Comparison of ENCODE assay signal across 25 mouse cellular contexts in the genomic region with DNA sequence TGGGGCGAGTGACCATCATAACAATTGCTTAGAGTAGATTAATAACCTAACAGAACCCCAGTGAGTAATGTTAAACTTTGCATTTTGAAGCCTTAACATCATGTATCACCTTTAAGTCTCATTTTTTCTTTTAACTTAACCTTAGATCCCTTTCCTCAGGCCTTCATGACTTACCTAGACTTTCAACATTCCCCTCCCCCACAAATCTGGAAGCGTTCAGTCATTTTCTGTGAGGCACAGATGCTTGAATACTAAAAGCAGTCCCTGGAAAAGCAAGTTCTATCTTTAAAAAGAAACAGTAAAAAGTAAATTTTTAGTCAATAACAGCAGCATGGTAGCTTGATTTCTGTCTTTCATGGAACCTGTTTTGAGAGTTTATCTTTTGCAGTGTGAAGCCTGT.
DNase-seq lines count a peak whose midpoint lies in the region; ATAC-seq and TF ChIP-seq lines count a peak whose summit lies in the region.
"Had no signal": no experiment of that assay in that cellular context is flagged by ENCODE, and none has a peak within 500 bp of the region (broad histone marks: within the 10 kb centered on the region; RNA-seq: fewer than 3 reads in every experiment).

No protein-coding gene starts in this region.

- H3K4me3 ChIP-seq in heart, embryonic 10.5 days = no peak overlapping the region
- no peak overlapping the region for H3K4me3 ChIP-seq in heart, embryonic 12.5 days
- no peak overlapping the region for H3K4me3 ChIP-seq in lung, embryonic 14.5 days (ENCODE audit: low read depth, low read length)
- H3K4me3 ChIP-seq: embryonic facial prominence, embryonic 15.5 days; forebrain, embryonic 12.5 days; heart, embryonic 15.5 days; hindbrain, embryonic 12.5 days; limb, embryonic 15.5 days; midbrain, embryonic 12.5 days had no signal

- DNase-seq in embryo, embryonic 10 days (ENCODE audit: low spot score) = peak; percentile 17
- no peak for DNase-seq in embryo, embryonic 9.5 days (ENCODE audit: extremely low spot score)
- no peak for DNase-seq in heart, embryonic 10.5 days (ENCODE audit: low spot score)
- no peak for DNase-seq in lung, embryonic 14.5 days
- DNase-seq in lung, postnatal 4 days = no peak
- peak; percentile 41 for DNase-seq in embryo, embryonic 10.5 days (ENCODE audit: low spot score)
- no peak for DNase-seq in thymus, postnatal 0 days (ENCODE audit: low spot score)
- DNase-seq: adrenal gland, adult 8-10 months; cerebellum, adult 2 months; cerebellum, postnatal 14 days; forebrain, postnatal 0 days; gastrocnemius, postnatal 14 days; layer of hippocampus, postnatal 36 days; left cerebral cortex, postnatal 4 days; thymus, postnatal 14 days had no signal

- no peak for TF ChIP-seq CTCF in lung, embryonic 14.5 days (IDR thresholded peaks at IDR 0.05; ENCODE audit: low read depth)

- no peak for ATAC-seq in heart, embryonic 12.5 days (ENCODE audit: insufficient number of reproducible peaks, low FRiP score)
- no peak for ATAC-seq in lung, embryonic 14.5 days (ENCODE audit: insufficient read depth)
- ATAC-seq: forebrain, postnatal 0 days had no signal

- WGBS in heart, embryonic 10.5 days = 22% methylated on average over 2 of the region's 2 CpGs
- 20% methylated on average over 2 of the region's 2 CpGs for WGBS in heart, embryonic 12.5 days
- 17% methylated on average over 2 of the region's 2 CpGs for WGBS in lung, embryonic 14.5 days

- H3K27ac ChIP-seq in heart, embryonic 10.5 days = 0 out of 2 replicates have a peak overlapping the region, but pooled peaks have one; percentile 67
- H3K27ac ChIP-seq in heart, embryonic 12.5 days (ENCODE audit: poor library complexity, severe bottlenecking) = no peak overlapping the region
- peak overlapping the region; percentile 19 for H3K27ac ChIP-seq in lung, embryonic 14.5 days (ENCODE audit: low read depth)
- H3K27ac ChIP-seq: embryonic facial prominence, embryonic 15.5 days; forebrain, embryonic 12.5 days; hindbrain, embryonic 12.5 days; limb, embryonic 15.5 days; liver, embryonic 14.5 days; midbrain, embryonic 12.5 days had no signal

- no peaks in the 10 kb centered on the region for H3K27me3 ChIP-seq in heart, embryonic 10.5 days (ENCODE audit: insufficient read depth, poor library complexity, severe bottlenecking)
- no peaks in the 10 kb centered on the region for H3K27me3 ChIP-seq in heart, embryonic 12.5 days (replicated peaks)
- no peaks in the 10 kb centered on the region for H3K27me3 ChIP-seq in lung, embryonic 14.5 days (ENCODE audit: insufficient read depth, low read length)
- H3K27me3 ChIP-seq: embryonic facial prominence, embryonic 15.5 days; forebrain, embryonic 12.5 days; heart, embryonic 15.5 days; hindbrain, embryonic 12.5 days; limb, embryonic 15.5 days; megakaryocyte, embryonic 14.5 days; midbrain, embryonic 12.5 days had no signal

- H3K4me2 ChIP-seq in heart, embryonic 12.5 days = no peak overlapping the region
- H3K4me2 ChIP-seq in lung, embryonic 14.5 days = no peak overlapping the region
- H3K4me2 ChIP-seq: embryonic facial prominence, embryonic 15.5 days; forebrain, embryonic 12.5 days; hindbrain, embryonic 12.5 days; limb, embryonic 15.5 days; midbrain, embryonic 12.5 days had no signal

- peaks cover 22% of the 10 kb centered on the region for H3K4me1 ChIP-seq in heart, embryonic 10.5 days
- peaks cover 33% of the 10 kb centered on the region for H3K4me1 ChIP-seq in heart, embryonic 12.5 days (replicated peaks)
- peaks cover 31% of the 10 kb centered on the region for H3K4me1 ChIP-seq in lung, embryonic 14.5 days (ENCODE audit: insufficient read depth)
- H3K4me1 ChIP-seq: forebrain, embryonic 12.5 days; hindbrain, embryonic 12.5 days; midbrain, embryonic 12.5 days had no signal

- H3K36me3 ChIP-seq in heart, embryonic 10.5 days = no peaks in the 10 kb centered on the region
- H3K36me3 ChIP-seq in heart, embryonic 12.5 days = no peaks in the 10 kb centered on the region
- H3K36me3 ChIP-seq in lung, embryonic 14.5 days (ENCODE audit: insufficient read depth) = no peaks in the 10 kb centered on the region
- H3K36me3 ChIP-seq: embryonic facial prominence, embryonic 15.5 days; forebrain, embryonic 12.5 days; G1E; heart, embryonic 15.5 days; hindbrain, embryonic 12.5 days; limb, embryonic 15.5 days; midbrain, embryonic 12.5 days had no signal

- no peaks in the 10 kb centered on the region for H3K9me3 ChIP-seq in heart, embryonic 10.5 days
- no peaks in the 10 kb centered on the region for H3K9me3 ChIP-seq in heart, embryonic 12.5 days (replicated peaks)
- H3K9me3 ChIP-seq in lung, embryonic 14.5 days (ENCODE audit: low read depth, low read length) = no peaks in the 10 kb centered on the region
- H3K9me3 ChIP-seq: embryonic facial prominence, embryonic 15.5 days; forebrain, embryonic 12.5 days; G1E; heart, embryonic 15.5 days; hindbrain, embryonic 12.5 days; limb, embryonic 15.5 days; megakaryocyte, embryonic 14.5 days; midbrain, embryonic 12.5 days had no signal

- no peak overlapping the region for H3K9ac ChIP-seq in heart, embryonic 12.5 days
- H3K9ac ChIP-seq in lung, embryonic 14.5 days = no peak overlapping the region
- H3K9ac ChIP-seq: embryonic facial prominence, embryonic 15.5 days; forebrain, embryonic 12.5 days; forebrain, postnatal 0 days; heart, embryonic 15.5 days; hindbrain, embryonic 12.5 days; limb, embryonic 15.5 days; liver, embryonic 14.5 days; midbrain, embryonic 12.5 days had no signal

Comparison
In these comparisons a context has a peak if more than half of its experiments do, and no peak if none do; other contexts are left out.
1. DNase-seq: peak in embryo, embryonic 10 days (single experiment) and embryo, embryonic 10.5 days (single experiment); none in embryo, embryonic 9.5 days (single experiment), heart, embryonic 10.5 days (single experiment), lung, embryonic 14.5 days (single experiment), lung, postnatal 4 days (0 of 2) and thymus, postnatal 0 days (single experiment).